Mouse (Mus musculus) G1E (cell line): ENCODE data around the gene Nlk.
"Not testable (repeated sequence)": the region's sequence is repeated elsewhere in the genome, so short reads cannot be mapped to it uniquely, and the experiment has no call there.

Experiments
- CTCF ChIP-seq: IDR thresholded peaks from 2 replicates; pipeline ENCODE4 v1.5.1; 2012; ENCODE audit warnings: low read depth, low read length, inconsistent platforms, mixed read lengths
- GATA1 ChIP-seq: IDR thresholded peaks from 2 replicates; pipeline ENCODE4 v1.6.1; 2012; ENCODE audit warnings: borderline replicate concordance, low read length, inconsistent platforms, mixed read lengths
- POLR2AphosphoS5 ChIP-seq: IDR thresholded peaks from 2 replicates; pipeline ENCODE4 v1.6.1; 2012; ENCODE audit warnings: low read depth, low read length, inconsistent platforms; ENCODE audit not compliant: insufficient replicate concordance
- TAL1 ChIP-seq: conservative IDR thresholded peaks from 2 replicates; pipeline ENCODE4 v1.6.1; 2012; ENCODE audit warnings: low read depth, low read length, inconsistent platforms, mixed read lengths

DNA sequence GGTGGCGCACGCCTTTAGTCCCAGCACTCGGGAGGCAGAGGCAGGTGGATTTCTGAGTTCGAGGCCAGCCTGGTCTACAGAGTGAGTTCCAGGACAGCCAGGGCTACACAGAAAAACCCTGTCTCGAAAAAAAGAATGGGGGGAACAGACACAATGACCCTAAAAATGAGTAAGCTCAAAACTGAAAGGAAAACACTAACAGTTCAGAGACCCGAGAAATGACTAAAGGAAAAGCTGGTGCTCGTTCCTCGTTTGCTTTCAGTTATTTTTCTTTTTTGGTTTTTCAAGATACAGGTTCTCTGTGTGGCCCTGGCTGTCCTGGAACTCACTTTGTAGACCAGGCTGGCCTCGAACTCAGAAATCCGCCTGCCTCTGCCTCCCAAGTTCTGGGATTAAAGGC, 165.7 kb downstream of the Nlk start:
- not testable (repeated sequence) for TF ChIP-seq TAL1, GATA1, CTCF, POLR2AphosphoS5
